Mouse (Mus musculus) liver, embryonic 13.5 days (tissue): ENCODE data around the gene Btbd9. TPM values are rescaled to one million over a fixed set of nuclear protein-coding genes. Genes with fewer than 3 reads are reported as not detected.

Source experiments
- ATAC-seq: fragments of 200-750 bp; cut with Nextera tagmentation; 2 replicates; pipeline ENCODE4 v1.8.0; 2017; ENCODE audit warnings: low read depth, mild to moderate bottlenecking, moderate number of reproducible peaks, moderate library complexity
- DNase-seq: peaks from one replicate; pipeline ENCODE4 v3.0.0; 2022
- H3K27ac ChIP-seq: fragments of 300-500 bp; sonication (generic); 2 replicates; pipeline ENCODE4 v1.5.1; 2015; ENCODE audit warnings: moderate library complexity, mild to moderate bottlenecking, inconsistent platforms
- H3K27me3 ChIP-seq: fragments of 300-500 bp; sonication (generic); 2 replicates; pipeline ENCODE4 v1.6.1; 2015; ENCODE audit warnings: mild to moderate bottlenecking, inconsistent platforms
- H3K36me3 ChIP-seq: fragments of 300-500 bp; sonication (generic); 2 replicates; pipeline ENCODE4 v1.6.1; 2015; ENCODE audit warnings: mild to moderate bottlenecking, inconsistent platforms
- H3K4me1 ChIP-seq: fragments of 300-500 bp; sonication (generic); replicated peaks from 2 replicates; pipeline ENCODE4 v1.6.1; 2015; ENCODE audit warnings: inconsistent platforms
- H3K4me2 ChIP-seq: fragments of 300-500 bp; sonication (generic); 2 replicates; pipeline ENCODE4 v1.6.1; 2015; ENCODE audit warnings: inconsistent platforms, mild to moderate bottlenecking, moderate library complexity
- H3K4me3 ChIP-seq: fragments of 300-500 bp; sonication (generic); replicated peaks from 2 replicates; pipeline ENCODE4 v1.5.1; 2015; ENCODE audit warnings: mild to moderate bottlenecking, inconsistent platforms
- H3K9ac ChIP-seq: fragments of 300-500 bp; sonication (generic); 2 replicates; pipeline ENCODE4 v1.6.1; 2015; ENCODE audit warnings: mild to moderate bottlenecking, inconsistent platforms
- H3K9me3 ChIP-seq: fragments of 300-500 bp; sonication (generic); replicated peaks from 2 replicates; pipeline ENCODE4 v1.6.1; 2016; ENCODE audit warnings: inconsistent platforms
- WGBS: fragments of 180-500 bp; shearing (Covaris S2); methylation state at CpG from one replicate; pipeline ENCODE4 v1.1.7; 2015; ENCODE audit not compliant: insufficient replicate concordance; 5-methylcytosine and 5-hydroxymethylcytosine counted together
- polyA plus RNA-seq: library from polyadenylated mRNA; unstranded; fragments of >200 nt; fragmentation: Nextera tagmentation; extraction: Ambion mirVana; gene quantifications from 2 replicates; pipeline ENCODE4 v1.2.1, GENCODE M21; 2015

Gene Btbd9
- polyA plus RNA-seq, 1 experiment from 2014 or later: 14.5 TPM

- H3K36me3 ChIP-seq: peaks cover 92% of the 10 kb centered on the region
- H3K9me3 ChIP-seq: no peaks in the 10 kb centered on the region
- ATAC-seq (no peak), DNase-seq (no peak)
- H3K9ac ChIP-seq: no peak overlapping the region
- 92% methylated on average over 5 of the region's 5 CpGs for whole genome bisulfite sequencing
- peaks cover 17% of the 10 kb centered on the region for H3K4me1 ChIP-seq
- H3K27me3 ChIP-seq: no peaks in the 10 kb centered on the region
- H3K4me2 ChIP-seq: no peak overlapping the region
- no peak overlapping the region for H3K27ac ChIP-seq
- H3K4me3 ChIP-seq: no peak overlapping the region
Measured at GRCm38 (mm10) chr17:30598300-30598699, 22.0 kb upstream of the Btbd9 start.

DNA sequence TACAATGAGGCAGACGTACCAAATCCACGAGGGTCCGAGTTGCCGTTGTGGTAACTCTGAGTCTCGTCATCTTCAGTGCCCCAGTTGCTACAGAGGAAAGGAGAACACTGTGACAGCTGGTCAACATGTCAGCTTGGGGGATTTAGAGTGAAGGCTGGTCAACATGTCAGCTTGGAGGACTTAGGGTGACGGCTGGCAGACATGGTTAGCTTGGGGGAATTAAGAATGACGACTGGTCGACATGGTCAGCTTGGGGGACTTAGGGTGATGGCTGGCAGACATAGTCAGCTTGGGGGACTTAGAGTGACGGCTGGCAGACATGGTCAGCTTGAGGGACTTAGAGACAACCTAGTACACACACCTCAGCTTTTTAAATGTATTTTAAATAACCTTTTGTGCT lies 21.5 kb upstream of the Btbd9 start:
- DNase-seq (no peak), ATAC-seq (no peak)
- 90% methylated on average over 9 of the region's 9 CpGs for WGBS
- no peak overlapping the region for H3K27ac ChIP-seq
- peaks cover 92% of the 10 kb centered on the region for H3K36me3 ChIP-seq
- H3K9me3 ChIP-seq: no peaks in the 10 kb centered on the region
- no peaks in the 10 kb centered on the region for H3K27me3 ChIP-seq
- no peak overlapping the region for H3K9ac ChIP-seq
- H3K4me3 ChIP-seq: no peak overlapping the region
- H3K4me1 ChIP-seq: peaks cover 17% of the 10 kb centered on the region
- no peak overlapping the region for H3K4me2 ChIP-seq

DNA sequence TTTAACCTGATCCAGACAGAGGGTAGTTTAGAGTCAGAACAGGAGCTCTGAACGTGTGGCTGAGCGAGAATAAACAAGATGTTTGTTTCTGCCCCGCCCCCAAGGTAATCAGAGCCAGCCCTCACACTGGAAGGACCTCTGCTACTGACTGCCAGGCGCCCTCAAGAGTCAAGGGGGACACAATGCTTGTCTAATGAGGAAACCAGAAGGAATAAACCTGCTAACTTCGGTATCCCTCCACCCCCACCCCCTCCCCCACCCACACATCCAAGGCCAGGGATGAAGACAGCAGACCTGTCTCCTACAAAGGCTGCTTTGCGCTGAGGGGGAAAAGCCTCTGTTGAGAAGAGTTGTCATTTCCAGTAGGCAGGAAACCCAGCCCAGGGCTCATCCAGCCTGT lies 18.6 kb upstream of the Btbd9 start:
- Histone ChIP-seq H3K4me3 (no peak overlapping the region), H3K4me2 (no peak overlapping the region), H3K9me3 (no peaks in the 10 kb centered on the region), H3K27ac (no peak overlapping the region), H3K36me3 (peaks cover 78% of the 10 kb centered on the region), H3K9ac (no peak overlapping the region), H3K4me1 (no peaks in the 10 kb centered on the region), H3K27me3 (no peaks in the 10 kb centered on the region)
- ATAC-seq: no peak
- WGBS: 67% methylated on average over 6 of the region's 6 CpGs
- no peak for DNase-seq

DNA sequence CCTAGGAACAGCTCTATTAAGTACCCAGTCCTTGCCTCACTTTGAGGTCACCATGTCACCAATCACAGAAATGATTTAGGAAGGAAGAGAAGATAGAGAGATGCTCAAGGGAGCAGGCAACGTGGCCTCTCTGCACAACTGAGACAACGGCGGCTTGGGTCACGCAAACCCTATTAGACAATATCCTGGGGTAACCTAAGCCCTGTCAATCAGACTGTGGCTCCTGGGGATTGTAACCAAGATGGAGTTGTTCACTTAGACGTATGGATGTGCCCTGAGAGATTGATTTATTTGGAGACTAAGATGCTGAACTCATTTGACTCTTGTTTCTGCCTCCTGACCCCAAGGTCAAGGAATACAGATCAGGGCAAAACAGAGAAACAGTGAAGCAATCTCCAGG lies 18.1 kb upstream of the Btbd9 start:
- no peak for DNase-seq

DNA sequence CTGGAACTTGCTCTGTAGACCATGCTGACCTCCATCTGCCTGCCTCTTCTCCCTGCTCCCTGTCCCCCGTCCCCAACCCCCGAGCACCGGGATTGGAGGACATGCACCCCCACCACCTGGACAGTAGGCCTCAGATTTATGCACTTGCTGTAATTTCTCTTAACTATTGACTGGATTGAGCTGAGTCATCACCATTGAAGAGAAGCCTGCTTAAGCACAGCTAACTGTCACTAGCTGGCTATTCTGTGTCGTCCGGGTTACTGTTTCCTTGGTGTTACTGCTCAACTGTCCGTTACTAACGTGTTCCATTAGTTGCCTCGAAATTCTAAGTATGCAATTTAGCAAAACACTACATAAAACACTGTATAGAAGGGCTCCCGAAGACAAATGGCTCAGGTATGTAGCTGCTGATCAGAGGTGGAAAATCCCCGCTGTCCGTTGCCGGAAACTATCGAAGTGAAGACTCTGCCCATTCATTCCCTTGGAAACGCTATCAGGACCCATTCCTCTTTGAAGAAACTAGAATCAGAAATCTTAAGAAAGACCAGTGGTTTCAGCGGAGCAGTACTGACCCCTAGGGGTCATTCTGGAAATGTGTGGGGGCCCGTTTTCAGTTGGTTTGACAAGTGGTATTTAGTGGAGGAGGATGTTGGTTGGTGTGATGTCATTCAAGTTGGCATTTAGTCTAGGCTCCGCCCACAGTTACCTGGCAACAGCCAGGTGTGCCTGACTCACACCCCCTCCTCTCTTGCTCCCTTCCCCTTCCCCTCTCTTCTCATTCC lies 14.3 kb upstream of the Btbd9 start:
- H3K4me1 ChIP-seq: no peaks in the 10 kb centered on the region
- ATAC-seq (no peak), DNase-seq (no peak)
- H3K4me2 ChIP-seq: no peak overlapping the region
- peaks cover 38% of the 10 kb centered on the region for H3K36me3 ChIP-seq
- no peak overlapping the region for H3K27ac ChIP-seq
- no peaks in the 10 kb centered on the region for H3K27me3 ChIP-seq
- no peaks in the 10 kb centered on the region for H3K9me3 ChIP-seq
- no peak overlapping the region for H3K9ac ChIP-seq
- WGBS: 62% methylated on average over 17 of the region's 17 CpGs
- H3K4me3 ChIP-seq: no peak overlapping the region

More for the DNA sequence above, 18.1 kb upstream of the Btbd9 start:
- ATAC-seq: no peak
- Histone ChIP-seq H3K9me3 (no peaks in the 10 kb centered on the region), H3K4me1 (no peaks in the 10 kb centered on the region), H3K36me3 (peaks cover 75% of the 10 kb centered on the region), H3K4me3 (no peak overlapping the region), H3K27ac (no peak overlapping the region), H3K27me3 (no peaks in the 10 kb centered on the region), H3K9ac (no peak overlapping the region), H3K4me2 (no peak overlapping the region)
- 82% methylated on average over 5 of the region's 5 CpGs for WGBS

DNA sequence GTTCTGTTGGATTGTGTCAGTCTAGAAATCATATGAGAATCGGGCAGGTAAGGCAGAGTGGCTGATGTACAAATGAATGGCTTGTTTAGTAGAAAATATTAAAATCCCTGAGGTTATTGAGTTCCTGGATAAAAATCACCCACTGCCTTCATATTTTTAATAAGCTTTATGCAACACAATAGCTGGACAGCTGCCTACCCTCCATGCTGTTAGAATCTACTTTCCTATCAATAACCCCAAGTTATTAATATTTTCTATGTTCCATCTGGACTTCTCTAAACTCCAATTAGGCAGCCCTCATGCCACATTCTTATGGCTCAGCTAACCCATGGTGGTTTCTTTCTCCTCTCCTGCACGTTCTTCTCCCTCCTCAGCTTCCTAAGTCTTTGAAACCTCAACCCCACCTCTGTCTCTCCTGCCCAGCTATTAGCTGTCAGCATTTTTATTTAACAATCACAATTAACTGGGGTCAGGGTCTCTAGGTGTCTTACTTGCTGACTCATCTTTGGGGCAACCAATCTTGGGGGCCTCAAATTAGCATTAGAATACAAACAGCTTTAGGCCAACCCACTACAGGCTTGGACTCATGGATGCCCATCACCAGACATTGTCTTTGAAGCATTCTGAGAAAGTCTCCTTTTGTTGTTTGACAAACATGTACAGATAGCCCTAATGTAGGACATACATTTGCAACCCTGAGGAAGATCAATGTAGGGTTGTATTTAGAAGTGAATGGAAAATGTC lies 7.1 kb upstream of the Btbd9 start:
- 0 out of 2 replicates have a peak, but pooled peaks cover 5% of the 10 kb centered on the region for H3K4me1 ChIP-seq
- no peaks in the 10 kb centered on the region for H3K27me3 ChIP-seq
- no peak overlapping the region for H3K4me3 ChIP-seq
- no peak overlapping the region for H3K4me2 ChIP-seq
- no peak overlapping the region for H3K9ac ChIP-seq
- DNase-seq (no peak), ATAC-seq (no peak)
- WGBS: 64% methylated on average over 2 of the region's 2 CpGs
- no peaks in the 10 kb centered on the region for H3K9me3 ChIP-seq
- no peak overlapping the region for H3K27ac ChIP-seq
- H3K36me3 ChIP-seq: no peaks in the 10 kb centered on the region

DNA sequence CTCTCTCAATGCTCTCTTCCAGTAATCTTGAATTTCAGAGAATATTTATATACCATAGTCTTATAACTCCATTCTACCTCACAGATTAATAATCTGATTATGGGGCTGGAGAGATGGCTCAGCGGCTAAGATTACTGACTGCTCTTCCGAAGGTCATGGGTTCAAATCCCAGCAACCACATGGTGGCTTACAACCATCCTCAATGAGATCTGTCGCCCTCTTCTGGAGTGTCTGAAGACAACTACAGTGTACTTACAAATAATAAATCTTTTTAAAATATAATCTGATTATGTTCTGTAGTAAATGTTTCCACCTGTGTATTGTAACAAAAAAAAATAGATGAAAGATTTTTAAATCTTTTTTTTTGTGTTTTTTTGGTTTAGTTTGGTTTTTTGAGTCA lies 6.0 kb upstream of the Btbd9 start:
- H3K36me3 ChIP-seq: no peaks in the 10 kb centered on the region
- 0 out of 2 replicates have a peak, but pooled peaks cover 5% of the 10 kb centered on the region for H3K4me1 ChIP-seq
- no peak overlapping the region for H3K9ac ChIP-seq
- no peaks in the 10 kb centered on the region for H3K9me3 ChIP-seq
- ATAC-seq (no peak), DNase-seq (no peak)
- H3K4me2 ChIP-seq: no peak overlapping the region
- H3K4me3 ChIP-seq: no peak overlapping the region
- H3K27me3 ChIP-seq: no peaks in the 10 kb centered on the region
- no peak overlapping the region for H3K27ac ChIP-seq
- 81% methylated on average over 3 of the region's 3 CpGs for WGBS

DNA sequence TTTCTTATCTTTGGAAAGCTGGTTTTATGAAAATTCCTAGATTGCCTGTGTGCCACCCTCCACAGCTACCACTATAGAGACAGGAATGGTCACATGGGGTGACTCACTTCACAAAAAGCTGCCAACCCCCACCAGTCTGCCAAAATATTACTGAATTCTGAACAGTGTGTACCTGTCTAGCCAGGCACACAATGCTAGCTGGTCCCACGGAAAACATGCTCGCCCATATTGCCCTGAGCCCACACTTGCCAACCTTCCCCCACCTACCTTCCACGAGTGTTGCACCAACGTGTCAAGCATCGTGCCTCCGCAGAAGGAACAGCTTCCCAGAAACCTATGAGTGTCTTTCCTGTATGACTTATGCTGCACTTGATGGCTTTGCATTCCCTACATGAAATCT lies 4.9 kb upstream of the Btbd9 start:
- H3K4me3 ChIP-seq: no peak overlapping the region
- H3K9ac ChIP-seq: no peak overlapping the region
- H3K9me3 ChIP-seq: no peaks in the 10 kb centered on the region
- ATAC-seq (no peak), DNase-seq (no peak)
- H3K36me3 ChIP-seq: no peaks in the 10 kb centered on the region
- no peaks in the 10 kb centered on the region for H3K27me3 ChIP-seq
- WGBS: 74% methylated on average over 6 of the region's 6 CpGs
- H3K4me2 ChIP-seq: no peak overlapping the region
- peaks cover 13% of the 10 kb centered on the region for H3K4me1 ChIP-seq
- no peak overlapping the region for H3K27ac ChIP-seq

- no peak for ATAC-seq
Measured at GRCm38 (mm10) chr17:30580781-30581180, 4.5 kb upstream of the Btbd9 start.

GRCm38 (mm10) chr17:30576946-30577345 lies 658 bp upstream of the Btbd9 start:
- WGBS: 51% methylated on average over 12 of the region's 12 CpGs
- Histone ChIP-seq H3K4me3 (peak overlapping the region; percentile 78), H3K27me3 (no peaks in the 10 kb centered on the region), H3K9me3 (no peaks in the 10 kb centered on the region), H3K9ac (peak overlapping the region; percentile 80), H3K4me2 (peak overlapping the region; percentile 86), H3K4me1 (peaks cover 29% of the 10 kb centered on the region), H3K36me3 (no peaks in the 10 kb centered on the region), H3K27ac (no peak overlapping the region)
- ATAC-seq (no peak), DNase-seq (no peak)

More at GRCm38 (mm10) chr17:30580781-30581180, 4.5 kb upstream of the Btbd9 start:
- no peak overlapping the region for H3K4me3 ChIP-seq
- peaks cover 13% of the 10 kb centered on the region for H3K4me1 ChIP-seq
- WGBS: 50% methylated on average over 1 of the region's 1 CpGs
- H3K27ac ChIP-seq: no peak overlapping the region
- H3K9me3 ChIP-seq: no peaks in the 10 kb centered on the region
- H3K4me2 ChIP-seq: no peak overlapping the region
- DNase-seq: no peak
- no peak overlapping the region for H3K9ac ChIP-seq
- no peaks in the 10 kb centered on the region for H3K36me3 ChIP-seq
- no peaks in the 10 kb centered on the region for H3K27me3 ChIP-seq

DNA sequence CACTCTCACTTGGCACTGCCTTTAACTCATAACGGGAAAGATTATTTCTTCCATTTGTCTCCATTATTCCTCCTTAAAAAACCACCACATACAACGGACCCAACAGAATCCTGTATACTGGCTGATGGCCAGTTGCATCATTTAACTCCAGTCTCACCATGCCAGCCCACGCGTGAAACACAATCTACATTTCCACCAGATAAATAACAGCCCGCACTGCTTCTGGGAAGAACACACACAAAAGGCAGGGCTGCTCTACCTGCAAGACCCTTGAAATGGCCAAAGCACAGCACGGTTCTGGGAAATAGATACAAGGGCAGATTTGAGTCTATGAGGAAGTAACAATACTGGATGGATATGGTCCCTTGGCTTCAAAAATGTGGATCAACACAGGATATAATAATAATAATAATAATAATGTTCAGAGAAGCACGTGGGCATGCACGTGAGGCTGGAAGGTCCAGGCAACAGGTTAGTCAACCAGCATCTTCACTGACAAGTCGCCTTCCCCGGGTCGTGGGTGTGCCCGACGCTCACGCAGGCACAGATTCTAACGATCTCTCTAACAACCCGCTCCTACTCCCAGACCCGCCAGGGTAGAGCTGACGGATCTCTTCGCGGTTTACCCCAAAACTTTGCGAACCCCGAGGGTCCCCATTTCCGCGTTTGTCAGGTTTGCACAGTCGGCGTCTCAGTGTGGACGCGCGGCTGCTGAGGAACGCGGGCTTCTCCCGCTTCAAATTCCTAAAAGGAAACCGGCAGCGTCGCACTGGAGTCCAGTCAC lies 975 bp downstream of the Btbd9 start:
- ATAC-seq: peak; percentile 16; the same call in 1 of the 2 replicates
- H3K4me2 ChIP-seq: peak overlapping the region; percentile 86
- peak overlapping the region; percentile 78 for H3K4me3 ChIP-seq
- no peaks in the 10 kb centered on the region for H3K9me3 ChIP-seq
- WGBS: 4% methylated on average over 35 of the region's 35 CpGs
- H3K27ac ChIP-seq: peak overlapping the region; percentile 73
- H3K27me3 ChIP-seq: no peaks in the 10 kb centered on the region
- peak overlapping the region; percentile 80 for H3K9ac ChIP-seq
- peak; percentile 9 for DNase-seq
- H3K4me1 ChIP-seq: peaks cover 35% of the 10 kb centered on the region
- no peaks in the 10 kb centered on the region for H3K36me3 ChIP-seq
